Mouse (Mus musculus) lung, postnatal 4 days (tissue): ENCODE results near the gene Plekhh2.

Source experiments
- DNase-seq, 2 experiments: peaks; one replicate each; pipeline ENCODE4 v3.0.0; 2021

The Plekhh2 gene

DNA sequence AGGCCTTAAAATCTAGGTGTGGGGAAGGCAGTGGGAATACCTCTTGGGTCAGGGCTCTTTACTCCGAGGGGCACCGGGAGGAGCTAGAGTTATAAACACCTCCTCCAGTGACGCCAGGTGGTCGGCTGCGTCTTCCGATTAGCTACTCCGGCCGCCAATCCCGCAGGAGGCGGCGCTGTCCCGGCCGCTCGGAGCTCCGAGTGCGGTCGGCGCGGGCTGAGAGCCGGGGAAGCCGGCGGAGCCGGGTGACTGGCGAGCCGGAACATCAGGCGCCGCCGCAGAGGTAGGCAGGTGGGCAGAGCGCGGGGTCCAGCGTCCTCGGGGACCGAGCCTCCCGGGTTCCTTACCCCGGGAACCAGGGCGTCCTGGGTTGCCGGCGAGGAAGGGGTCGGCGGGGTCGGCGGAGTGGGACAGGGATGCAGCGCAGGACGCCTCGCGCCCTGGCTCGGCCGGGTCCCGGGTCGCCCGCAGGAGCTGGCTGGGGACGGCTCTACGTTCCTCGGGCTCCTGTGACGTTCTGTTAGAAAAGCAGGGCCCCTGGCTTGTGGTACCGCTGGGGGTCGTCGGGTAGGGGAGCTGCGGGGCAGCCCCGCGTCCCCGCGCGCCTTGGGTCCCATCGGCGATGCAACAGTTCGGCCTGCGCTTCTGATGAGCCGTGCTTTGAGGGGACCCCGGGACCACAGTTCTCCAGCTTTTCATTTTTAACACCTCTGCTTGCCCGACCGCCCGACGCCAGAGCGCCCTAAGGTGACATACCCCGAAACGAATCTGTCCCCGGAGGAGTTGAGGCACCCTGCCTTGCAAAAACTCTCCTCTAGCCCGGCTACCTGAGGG lies at the start of gene Plekhh2:
Plekhh2 (plus strand) TSS at position 214 of the 834 bp plus-strand sequence.
- DNase-seq = peak; percentile 90 to 93

DNA sequence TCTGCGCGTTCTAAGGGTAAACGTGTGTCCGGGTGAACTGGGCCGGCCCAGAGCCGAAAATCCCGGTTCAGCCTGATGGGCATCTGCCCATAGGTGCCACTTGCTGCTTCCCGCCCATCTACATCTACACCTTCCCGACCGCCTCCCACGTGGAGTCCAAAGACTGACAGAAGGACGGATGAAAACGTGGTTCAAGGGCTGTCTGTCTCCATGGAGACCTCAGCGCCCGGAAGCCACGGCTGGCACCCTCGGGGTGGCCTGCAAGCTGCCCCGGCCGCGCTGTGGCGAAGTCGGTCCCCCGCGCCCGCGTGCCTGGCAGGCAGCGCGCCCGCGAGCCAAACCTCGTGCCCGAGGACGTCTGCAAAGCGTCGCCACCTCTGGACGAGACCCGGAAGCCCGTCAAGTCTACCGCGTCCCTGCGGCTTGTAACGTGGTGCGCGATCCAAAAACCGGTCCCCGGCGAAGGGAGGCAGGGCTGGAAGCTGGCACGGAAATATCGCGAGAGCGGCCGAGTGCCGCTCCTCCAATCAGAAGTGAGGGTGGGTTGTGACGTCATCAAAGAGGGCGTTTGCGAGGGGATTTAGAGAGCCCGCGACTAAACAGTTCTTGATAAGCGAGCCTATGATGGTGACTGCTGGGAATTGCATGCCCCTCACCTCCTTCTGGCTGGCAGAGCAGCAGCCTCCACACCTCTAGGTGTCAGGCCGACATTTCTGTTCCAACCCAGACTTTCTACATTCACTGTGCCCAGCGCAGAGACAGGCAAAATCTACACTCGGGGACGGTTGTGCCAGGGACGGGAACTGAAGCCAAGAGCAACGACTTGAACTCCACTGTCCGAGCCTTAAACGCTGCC lies 45.7 kb upstream of the Plekhh2 start, which contains the start of gene Thada:
Thada (minus strand) TSS at position 453 of the 856 bp plus-strand sequence.
- DNase-seq = peak; percentile 98 to 99

DNA sequence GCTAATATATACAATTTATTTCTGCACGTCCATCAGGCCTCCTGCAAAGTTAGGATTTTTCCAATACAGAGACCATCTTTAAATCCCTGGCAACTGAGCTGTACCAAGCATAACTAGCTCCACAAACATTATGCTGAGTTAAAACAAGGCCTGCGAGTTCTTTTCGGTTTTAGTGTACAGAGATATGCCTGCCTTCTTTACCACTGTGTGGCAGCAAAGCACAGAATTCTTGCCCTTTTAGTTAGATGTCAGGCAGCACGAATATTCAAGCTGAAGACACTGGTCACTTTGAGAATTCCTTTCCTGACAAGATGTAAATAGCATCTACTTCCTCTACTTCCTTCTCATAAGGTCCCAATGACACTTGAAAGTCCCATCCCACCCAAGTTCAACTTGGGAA lies 37.4 kb upstream of the Plekhh2 start:
- peak in 1 of 2 experiments; percentile 34 for DNase-seq

DNA sequence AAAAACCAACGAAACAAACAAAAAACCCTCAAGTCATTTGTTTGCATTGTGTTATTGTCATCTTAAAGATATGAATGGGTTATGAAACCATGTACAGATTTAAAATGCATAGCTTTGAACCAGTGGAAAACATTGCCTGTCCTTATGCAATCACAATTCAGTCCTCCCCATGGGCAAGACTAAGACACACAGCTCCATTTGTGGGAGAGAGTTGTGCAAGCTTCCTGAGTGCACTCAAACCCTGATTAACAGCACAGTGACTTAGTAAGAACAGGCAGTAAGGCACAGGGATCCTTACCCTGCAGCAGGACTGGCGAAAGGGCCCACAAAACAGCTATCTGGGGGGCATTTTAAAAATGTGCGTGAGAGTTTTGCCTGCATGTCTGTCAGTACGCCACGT lies 34.5 kb upstream of the Plekhh2 start:
- DNase-seq = no peak

DNA sequence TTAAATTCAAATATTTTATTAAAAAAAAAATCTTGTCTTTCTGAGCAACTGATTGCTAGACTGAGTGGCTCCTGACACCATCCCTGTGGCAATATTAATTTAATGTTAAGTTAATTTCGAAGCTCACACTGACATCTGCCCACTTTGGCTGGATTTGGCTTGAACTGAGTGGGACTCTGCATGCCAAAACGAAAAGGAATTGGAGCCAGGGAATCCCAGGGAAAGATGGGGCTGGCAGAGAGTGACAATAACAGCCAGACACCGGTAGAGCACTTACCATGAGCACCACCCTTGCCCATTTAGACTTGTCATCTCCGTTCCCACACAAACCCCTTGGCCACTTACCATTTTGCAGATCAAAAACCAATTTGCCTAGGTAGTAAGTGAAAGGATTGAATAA lies 33.4 kb upstream of the Plekhh2 start:
- no peak for DNase-seq

DNA sequence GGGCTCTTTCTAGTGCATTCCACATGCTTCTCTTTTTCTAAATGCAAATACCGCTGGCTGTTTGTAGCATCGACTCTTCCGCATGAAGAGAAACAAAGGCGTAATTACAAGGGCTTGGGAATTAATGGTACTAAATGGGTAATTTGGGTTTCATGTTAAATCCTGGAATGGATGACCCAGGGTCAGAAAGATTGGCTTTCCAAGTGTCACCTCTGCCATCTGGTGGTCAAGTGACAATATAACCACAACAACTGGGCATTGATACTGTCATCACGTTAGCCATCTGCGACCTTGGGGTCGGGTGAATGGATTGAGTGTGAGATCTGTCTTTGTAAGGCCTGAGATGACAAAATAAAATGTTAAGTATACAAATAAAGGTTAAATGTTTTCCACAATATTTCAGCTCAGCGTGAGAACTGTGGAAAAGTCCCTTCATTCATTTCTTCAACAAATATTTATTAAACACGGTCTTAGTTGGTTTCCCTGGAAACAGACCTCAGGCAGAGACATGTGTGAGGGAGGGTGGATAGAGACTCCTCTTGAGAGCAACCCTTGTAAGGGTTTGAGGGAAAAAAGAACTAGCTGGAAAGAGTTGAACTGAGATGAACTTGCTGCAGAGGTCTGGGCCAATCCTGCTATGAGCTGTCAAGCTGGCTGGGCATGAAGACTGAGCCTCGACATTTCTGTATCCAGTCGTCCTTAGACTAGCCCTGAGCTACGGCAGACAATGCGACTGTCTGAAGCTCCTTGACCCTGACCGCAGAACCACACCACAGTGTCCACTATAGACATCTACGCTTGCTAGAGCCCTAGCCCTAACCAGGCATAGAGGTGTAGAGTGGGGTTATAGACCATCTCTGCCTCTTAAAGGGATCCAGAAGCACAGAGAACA lies 31.0 kb upstream of the Plekhh2 start:
- DNase-seq = peak in 1 of 2 experiments; percentile 59

DNA sequence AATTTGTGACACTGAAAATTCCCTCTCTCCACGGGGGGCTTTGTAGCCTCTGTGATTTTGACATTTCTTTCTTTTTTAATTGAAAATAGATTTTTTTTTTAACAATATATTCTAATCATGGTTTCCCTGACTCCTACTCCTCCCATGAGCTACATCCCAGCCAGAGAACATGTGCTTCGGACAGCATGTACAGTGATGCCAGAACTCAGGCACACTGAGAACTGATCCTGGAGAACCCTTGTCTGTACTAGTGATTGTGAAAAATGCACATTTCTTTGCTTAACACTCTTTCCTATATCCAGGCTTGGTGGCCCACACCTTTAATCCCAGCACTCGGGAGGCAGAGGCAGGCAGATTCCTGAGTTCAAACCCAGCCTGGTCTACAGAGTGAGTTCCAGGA lies 28.9 kb upstream of the Plekhh2 start:
- DNase-seq = no peak

DNA sequence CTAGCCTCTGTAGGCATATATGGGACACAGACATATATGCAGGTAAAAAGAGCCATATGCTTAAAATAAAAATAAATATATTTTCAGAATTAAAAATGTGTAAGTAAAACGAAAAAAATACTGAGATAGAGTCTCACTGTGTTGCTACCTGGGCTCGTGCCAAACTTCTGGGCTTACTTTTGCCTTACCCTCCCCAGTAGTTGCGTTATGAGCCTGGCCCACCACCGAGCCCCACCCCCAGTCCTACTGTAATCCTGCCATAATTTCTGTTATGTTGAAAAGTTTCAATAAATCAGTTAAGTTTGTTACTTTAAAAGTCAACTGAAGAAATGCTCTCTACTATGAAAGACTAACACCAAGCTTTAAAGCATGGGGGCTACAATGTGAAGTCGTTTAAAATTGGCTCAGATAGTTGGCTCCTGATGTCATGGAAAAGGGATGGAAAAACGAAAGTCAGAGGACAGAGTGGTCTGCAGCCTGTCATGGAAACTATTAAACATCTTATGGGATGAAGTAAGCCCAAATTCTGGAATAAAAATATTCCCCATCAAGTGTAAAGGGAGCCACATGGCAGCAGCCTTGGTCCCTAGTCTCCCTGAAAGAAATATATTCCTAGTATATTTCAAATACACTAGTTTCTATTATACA lies 27.9 kb upstream of the Plekhh2 start:
- DNase-seq = no peak

DNA sequence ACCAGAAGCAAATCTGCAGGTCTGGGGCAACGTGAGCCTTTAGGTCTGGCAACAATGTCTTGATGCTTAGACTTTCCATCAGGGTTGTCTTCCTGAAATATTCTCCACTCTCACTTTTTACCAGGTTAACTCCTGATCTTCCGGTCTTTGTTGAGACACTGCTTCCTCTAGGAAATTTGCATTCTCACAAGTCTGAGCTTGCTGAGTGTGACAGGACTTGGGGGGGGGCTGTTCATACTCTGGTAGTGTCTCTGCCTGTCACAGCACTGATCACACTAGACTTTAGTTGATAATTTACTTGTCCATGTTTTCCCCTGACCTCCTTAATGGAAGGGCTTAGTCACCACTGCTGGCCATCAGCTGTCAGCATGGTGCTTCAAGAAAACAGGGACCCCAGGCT lies 24.3 kb upstream of the Plekhh2 start:
- DNase-seq = no peak

DNA sequence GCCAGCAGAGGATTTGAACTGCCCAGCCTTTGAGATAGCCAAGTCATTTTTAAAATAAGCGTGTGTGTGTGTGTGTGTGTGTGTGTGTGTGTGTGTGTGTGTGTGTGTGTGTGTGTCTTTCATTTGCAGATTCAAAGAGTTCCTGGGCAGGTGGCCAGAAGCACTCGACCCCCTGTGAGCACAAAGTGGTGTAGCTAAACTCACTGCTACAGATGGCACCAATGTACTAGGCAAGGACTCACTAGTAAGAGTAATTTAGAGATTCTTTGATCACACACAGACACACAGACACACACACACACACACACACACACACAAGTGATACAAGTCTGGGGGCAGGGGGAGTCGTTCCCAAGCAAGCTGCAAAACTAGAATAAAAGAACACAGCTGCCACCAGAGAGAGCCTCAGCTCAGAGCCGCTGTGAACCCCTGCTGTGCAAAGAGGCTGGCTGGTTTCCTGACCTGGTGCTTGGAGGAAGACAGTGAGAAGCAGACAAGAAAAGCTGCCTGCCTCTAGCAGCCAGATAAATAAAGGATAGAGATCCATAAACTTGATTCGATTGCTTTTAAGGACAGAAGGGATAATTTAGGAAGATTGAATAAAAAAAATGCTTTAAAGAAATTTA lies 19.3 kb upstream of the Plekhh2 start:
- peak in 1 of 2 experiments; percentile 51 for DNase-seq

DNA sequence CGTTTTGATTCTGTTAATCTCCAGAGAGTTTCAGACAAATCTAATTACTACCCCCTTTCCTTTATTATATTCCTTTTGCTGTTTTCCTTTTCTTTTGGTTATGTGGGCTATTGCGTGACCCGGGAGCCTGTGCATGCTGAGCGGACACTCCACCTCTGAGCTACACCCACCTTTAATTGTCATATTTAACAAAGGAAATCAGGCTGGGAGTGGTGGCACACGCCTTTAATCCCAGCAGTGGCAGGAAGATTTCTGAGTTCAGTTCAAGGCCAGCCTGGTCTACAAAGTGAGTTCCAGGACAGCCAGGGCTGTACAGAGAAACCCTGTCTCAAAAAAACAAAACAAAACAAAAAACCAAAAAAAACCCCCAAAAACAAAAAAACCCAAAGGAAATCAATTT lies 14.7 kb upstream of the Plekhh2 start:
- DNase-seq = no peak

DNA sequence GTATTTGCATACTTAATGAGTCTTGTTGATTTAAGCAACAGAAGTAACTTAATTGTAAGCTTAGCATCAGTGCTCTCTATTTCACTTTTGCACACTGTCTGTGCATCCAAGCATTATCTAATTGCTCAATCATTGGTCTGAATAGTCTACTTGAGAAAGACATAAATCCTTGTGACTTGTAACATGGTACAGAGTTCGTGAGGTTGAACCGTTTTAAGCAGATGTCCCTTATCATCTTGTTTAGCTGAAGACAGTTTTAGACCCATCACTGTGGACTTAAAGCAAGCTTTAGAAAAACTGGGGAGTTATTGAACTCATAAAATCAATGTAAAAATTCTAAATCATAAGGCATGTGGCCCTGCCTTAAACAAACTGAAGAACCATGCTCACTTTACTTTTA lies 14.1 kb upstream of the Plekhh2 start:
- DNase-seq = no peak

DNA sequence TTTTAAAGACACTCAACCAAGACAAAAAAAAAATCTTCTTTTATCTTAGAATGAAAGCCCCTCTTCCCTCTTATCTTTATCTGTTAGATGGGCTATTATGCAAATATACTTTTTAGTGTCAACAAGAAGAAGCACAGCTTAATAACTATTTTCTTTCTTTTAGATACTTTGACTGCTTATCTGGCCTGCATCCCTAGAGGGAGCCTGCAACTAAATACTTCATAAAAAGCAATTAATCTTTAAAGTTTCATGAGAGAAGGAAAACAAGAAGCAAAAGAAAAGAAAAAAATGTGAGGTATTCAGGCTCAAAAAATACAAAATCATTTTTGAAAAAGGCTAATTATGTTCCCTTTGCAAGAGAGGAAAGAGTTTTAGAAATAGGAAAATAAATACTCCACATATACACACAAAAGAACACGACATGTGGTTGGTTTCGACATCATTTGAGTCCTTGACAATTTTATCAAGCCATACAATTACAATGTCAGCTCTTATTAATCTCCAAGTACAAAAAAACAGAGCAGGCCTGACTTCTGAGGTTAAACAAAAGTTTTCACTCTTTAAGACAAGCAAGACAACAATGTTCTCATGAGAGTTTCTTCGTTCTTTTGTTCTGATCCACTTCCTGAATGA lies 13.6 kb upstream of the Plekhh2 start:
- no peak for DNase-seq

DNA sequence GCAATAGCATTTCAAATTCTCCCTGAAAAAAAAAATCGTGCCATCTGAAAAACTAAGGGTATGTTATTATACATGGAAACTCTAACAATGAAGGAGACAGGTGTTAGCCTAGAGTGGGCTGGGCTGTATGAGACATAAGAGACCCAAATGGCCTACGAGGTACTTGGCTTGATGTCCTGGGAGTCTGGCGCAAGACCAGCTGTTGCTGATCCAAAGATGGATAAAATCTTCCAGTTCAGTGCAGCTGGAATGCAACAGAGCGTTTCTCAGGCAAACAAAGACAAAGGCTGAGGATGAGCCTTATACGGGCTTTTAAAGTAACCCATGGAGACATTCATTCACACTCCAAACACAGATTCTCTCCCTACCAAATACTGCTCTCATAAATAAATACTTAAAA lies 13.1 kb upstream of the Plekhh2 start:
- peak; percentile 16 to 41 for DNase-seq

DNA sequence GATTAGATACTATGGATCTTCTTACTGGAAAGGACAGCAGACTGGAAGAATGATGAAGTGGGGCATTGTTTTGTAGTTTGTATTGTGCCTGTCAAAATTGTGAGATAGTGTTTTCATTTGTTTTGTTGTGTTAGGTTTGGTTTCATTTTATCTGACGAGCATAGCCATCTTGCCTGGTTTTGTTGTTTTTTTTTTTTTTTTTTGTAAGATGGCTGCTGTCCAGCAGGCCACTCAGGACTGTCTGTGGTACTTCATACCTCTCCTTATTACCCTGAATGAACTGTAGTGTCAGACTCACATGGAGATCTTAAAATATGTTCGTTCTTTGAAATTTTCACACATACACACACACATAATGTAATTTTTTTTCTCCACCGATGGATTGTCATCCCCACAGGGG lies 9.4 kb upstream of the Plekhh2 start:
- DNase-seq = no peak

DNA sequence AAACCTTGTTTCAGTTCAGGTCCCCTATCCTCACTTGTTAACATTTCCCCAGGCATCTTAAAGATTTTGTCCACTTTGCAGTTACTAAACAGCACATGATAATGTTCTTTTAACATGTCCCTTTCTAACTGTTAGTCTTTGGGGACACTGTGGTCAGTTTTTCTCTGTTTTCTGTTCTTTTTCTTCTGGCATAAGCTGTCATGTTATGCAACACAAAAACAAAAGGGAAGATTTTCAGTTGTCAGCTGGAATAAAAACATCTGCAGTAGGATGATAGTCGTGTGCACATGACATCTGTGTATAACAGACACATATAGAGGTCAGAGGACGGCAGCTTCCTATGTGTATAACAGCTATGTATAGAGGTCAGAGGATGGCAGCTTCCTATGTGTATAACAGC lies 5.8 kb upstream of the Plekhh2 start:
- DNase-seq = no peak

DNA sequence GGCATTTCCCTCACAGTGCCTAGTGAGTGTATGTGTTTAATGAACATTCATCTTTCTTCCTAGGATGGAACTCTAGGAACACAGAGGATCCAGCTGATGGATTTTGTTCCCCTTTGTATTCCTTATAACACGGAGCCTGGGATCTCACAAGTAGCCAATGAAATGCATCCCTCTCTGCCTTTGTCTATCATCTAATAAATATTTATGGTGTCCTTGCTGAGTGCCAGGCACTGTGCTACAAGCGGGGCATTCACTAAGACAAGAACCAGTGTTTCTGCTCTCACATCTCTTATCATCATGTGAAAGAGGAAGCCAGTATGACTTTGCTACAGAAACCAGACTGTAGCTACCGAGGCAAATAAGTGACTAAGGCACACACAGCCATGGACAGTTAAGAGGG lies 3.0 kb upstream of the Plekhh2 start:
- DNase-seq = no peak

DNA sequence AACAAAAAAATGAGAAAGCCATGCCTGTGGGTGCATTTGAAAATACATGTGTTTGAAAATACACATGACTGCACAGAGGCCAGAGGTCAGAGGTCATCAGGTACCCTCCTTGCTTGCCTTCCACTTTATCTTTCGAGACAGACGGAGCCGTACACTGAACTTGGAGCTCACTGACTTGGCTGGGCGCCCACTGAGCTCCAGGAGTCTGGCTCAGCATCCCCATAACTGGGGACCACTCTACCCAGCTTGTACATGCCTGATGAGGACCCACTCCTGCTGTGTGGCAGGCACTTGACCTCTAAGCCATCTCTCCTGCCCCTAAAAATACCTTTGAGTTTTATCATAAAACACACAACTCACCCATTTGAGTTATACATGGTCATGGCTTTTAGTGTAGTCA lies 2.5 kb upstream of the Plekhh2 start:
- DNase-seq = peak in 1 of 2 experiments; percentile 26

DNA sequence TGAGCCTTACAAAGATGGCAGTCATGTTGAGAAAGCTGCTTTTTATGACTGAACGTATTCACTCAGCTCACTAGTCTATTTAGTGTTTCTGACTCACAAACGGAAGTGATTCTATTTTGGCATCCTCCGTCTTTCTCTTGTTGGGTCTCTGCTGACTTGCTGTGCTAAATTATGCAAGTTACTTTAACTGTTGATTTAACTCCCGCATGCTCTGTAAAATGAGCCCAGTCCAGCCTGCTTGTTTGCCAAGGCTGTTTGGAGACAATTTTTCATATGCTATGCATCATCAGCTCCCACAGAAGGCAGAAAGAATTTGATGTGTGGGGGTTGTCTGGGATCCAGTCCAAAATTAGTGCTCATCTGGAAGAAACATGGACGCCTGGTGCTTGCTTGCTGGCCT lies 1.3 kb upstream of the Plekhh2 start:
- peak; percentile 57 to 70 for DNase-seq

DNA sequence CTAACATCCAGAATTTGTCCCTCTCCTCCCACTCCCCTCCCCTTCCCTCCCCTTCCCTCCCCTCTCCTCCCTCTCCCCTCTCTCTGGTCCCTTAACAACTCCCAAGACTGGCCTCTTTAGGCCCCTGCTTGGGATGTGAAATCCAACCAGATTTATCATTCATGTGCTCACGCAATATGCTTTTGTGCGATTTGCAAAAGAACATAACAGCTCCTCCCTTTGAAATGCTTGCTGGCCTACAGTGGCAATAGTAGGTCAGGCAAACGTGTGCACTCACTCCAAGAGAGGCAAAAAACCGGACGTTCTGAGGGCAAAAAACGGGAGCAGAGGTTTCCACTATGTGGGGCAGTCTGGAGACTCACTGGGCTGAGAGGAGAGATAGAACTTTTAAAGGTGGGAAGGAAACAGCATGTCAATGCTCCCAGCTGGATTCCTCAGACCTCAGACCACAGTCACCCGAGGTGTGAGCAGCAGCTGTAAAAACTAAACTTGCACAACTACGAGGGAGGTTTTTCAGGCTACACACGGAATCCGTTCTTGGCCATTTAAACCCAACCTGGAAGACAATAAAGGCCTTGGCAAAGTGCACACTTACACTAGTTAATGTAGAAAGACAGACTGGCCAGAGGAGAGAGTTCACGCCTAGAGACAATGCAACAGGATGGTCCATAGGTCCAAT lies 595 bp upstream of the Plekhh2 start:
- peak in 1 of 2 experiments; percentile 25 for DNase-seq
